Mouse (Mus musculus) heart, adult 2 months (tissue): ENCODE measurements around the gene Pnkd. TPM values are rescaled to one million over a fixed set of nuclear protein-coding genes. Genes with fewer than 3 reads are reported as not detected.

Experiments
- DNase-seq, 2 experiments: peaks; one replicate each; pipeline ENCODE4 v3.0.0; 2021
- H3K27ac ChIP-seq: fragments of 200-600 bp; 2 replicates; pipeline ENCODE4 v1.8.1; 2022
- H3K27me3 ChIP-seq: fragments of 200-500 bp; 2 replicates; pipeline ENCODE4 v1.6.1; 2012; ENCODE audit warnings: mild to moderate bottlenecking, low read length, inconsistent platforms, mixed read lengths; ENCODE audit not compliant: control insufficient read depth, insufficient read depth
- H3K36me3 ChIP-seq: fragments of 200-500 bp; 2 replicates; pipeline ENCODE4 v1.6.1; 2012; ENCODE audit warnings: low read length, inconsistent platforms; ENCODE audit not compliant: control insufficient read depth, insufficient read depth
- H3K4me1 ChIP-seq: fragments of 200-500 bp; 2 replicates; pipeline ENCODE4 v1.6.1; 2011; ENCODE audit warnings: low read length; ENCODE audit not compliant: control insufficient read depth, insufficient read depth
- H3K4me3 ChIP-seq: fragments of 200-600 bp; 2 replicates; pipeline ENCODE4 v1.8.1; 2022
- H3K79me2 ChIP-seq: fragments of 200-500 bp; replicated peaks from 2 replicates; pipeline ENCODE4 v1.6.1; 2012; ENCODE audit warnings: mild to moderate bottlenecking, inconsistent platforms, low read length, moderate library complexity, mixed read lengths; ENCODE audit not compliant: control insufficient read depth, insufficient read depth
- H3K9ac ChIP-seq: fragments of 200-500 bp; 2 replicates; pipeline ENCODE4 v1.6.1; 2012; ENCODE audit warnings: low read depth, mild to moderate bottlenecking, control low read depth, inconsistent platforms, low read length, mixed read lengths
- CTCF ChIP-seq: fragments of 200-600 bp; IDR thresholded peaks from 2 replicates; pipeline ENCODE4 v1.8.1; 2022; ENCODE audit warnings: antibody characterized with exemption, mild to moderate bottlenecking, moderate library complexity
- EP300 ChIP-seq: fragments of 200-500 bp; IDR thresholded peaks from 2 replicates; pipeline ENCODE4 v1.6.1; 2011; ENCODE audit warnings: low read depth, low read length, control low read depth; ENCODE audit not compliant: insufficient read depth
- POLR2A ChIP-seq: fragments of 200-500 bp; IDR thresholded peaks from 2 replicates; pipeline ENCODE4 v1.6.1; 2011; ENCODE audit warnings: mild to moderate bottlenecking, low read depth, low read length, control low read depth; ENCODE audit not compliant: insufficient read depth
- WGBS: fragments of 180-500 bp; shearing (Covaris S2); methylation state at CpG from one replicate; pipeline ENCODE4 v1.1.7; 2018; 5-methylcytosine and 5-hydroxymethylcytosine counted together
- intact Hi-C: fragments of 180-260 bp; cut with DNase I; formaldehyde crosslinking; loops from one replicate; pipeline ENCODE4 v1.15.1; 2025
- polyA plus RNA-seq: library from polyadenylated mRNA; depleted of rRNA; stranded (reverse); fragments of >200 nt; gene quantifications from 2 replicates; pipeline ENCODE4 v1.2.3, GENCODE M21; 2012
- total RNA-seq, 2 experiments: library from RNA; stranded (reverse); gene quantifications; 2 replicates each; pipeline ENCODE4 v1.2.3; 2021

The Pnkd gene
- total and polyA plus RNA-seq, 3 experiments: 113 to 140 (median 126) TPM

GRCm38 (mm10) chr1:74249331-74249980 lies 35.3 kb upstream of the Pnkd start:
- intact Hi-C loops: no loop called here
- peaks cover 21% of the 10 kb centered on the region for H3K4me1 ChIP-seq
- TF ChIP-seq EP300 (no peak), CTCF (no peak), POLR2A (no peak)
- peaks cover 61% of the 10 kb centered on the region for H3K36me3 ChIP-seq
- no peaks in the 10 kb centered on the region for H3K27me3 ChIP-seq
- H3K4me3 ChIP-seq: peak overlapping the region; percentile 13; the same call in 1 of the 2 replicates
- H3K27ac ChIP-seq: peak overlapping the region; percentile 82
- peak in 1 of 2 experiments; percentile 20 for DNase-seq
- no peak overlapping the region for H3K9ac ChIP-seq
- peaks cover 6% of the 10 kb centered on the region for H3K79me2 ChIP-seq
- 33% methylated on average over 5 of the region's 5 CpGs for WGBS

- Histone ChIP-seq H3K27me3 (no peaks in the 10 kb centered on the region), H3K4me3 (no peak overlapping the region), H3K36me3 (peaks cover 60% of the 10 kb centered on the region), H3K4me1 (peaks cover 21% of the 10 kb centered on the region), H3K9ac (no peak overlapping the region), H3K79me2 (peaks cover 5% of the 10 kb centered on the region), H3K27ac (peak overlapping the region; percentile 21; the same call in 1 of the 2 replicates)
- TF ChIP-seq EP300 (no peak), POLR2A (no peak), CTCF (no peak)
- DNase-seq: no peak
- intact Hi-C loops: loop anchor here (2.0 kb wide), 1 partner anchor 13 kb away; the partner anchor contains the start of gene Arpc2
- WGBS: 79% methylated on average over 4 of the region's 4 CpGs
Measured at GRCm38 (mm10) chr1:74250096-74250495, 34.6 kb upstream of the Pnkd start.

- Histone ChIP-seq H3K36me3 (peaks cover 23% of the 10 kb centered on the region), H3K4me3 (no peak overlapping the region), H3K27me3 (no peaks in the 10 kb centered on the region), H3K9ac (no peak overlapping the region), H3K27ac (no peak overlapping the region), H3K79me2 (peaks cover 3% of the 10 kb centered on the region; the same call in 1 of the 2 replicates), H3K4me1 (peaks cover 4% of the 10 kb centered on the region)
- intact Hi-C loops: no loop called here
- DNase-seq: no peak
- WGBS: 93% methylated on average over 8 of the region's 8 CpGs
- TF ChIP-seq EP300: no peak
- no peak for TF ChIP-seq POLR2A
- TF ChIP-seq CTCF: no peak
Measured at GRCm38 (mm10) chr1:74255704-74256345, 28.9 kb upstream of the Pnkd start.

GRCm38 (mm10) chr1:74256782-74257181 lies 27.9 kb upstream of the Pnkd start:
- no peak for DNase-seq
- Histone ChIP-seq H3K36me3 (peaks cover 15% of the 10 kb centered on the region), H3K4me3 (no peak overlapping the region), H3K27me3 (no peaks in the 10 kb centered on the region), H3K4me1 (peaks cover 4% of the 10 kb centered on the region), H3K79me2 (peaks cover 3% of the 10 kb centered on the region; the same call in 1 of the 2 replicates), H3K9ac (no peak overlapping the region), H3K27ac (no peak overlapping the region)
- intact Hi-C loops: no loop called here
- no peak for TF ChIP-seq POLR2A
- TF ChIP-seq EP300: no peak
- peak; percentile 31 for TF ChIP-seq CTCF
- 54% methylated on average over 4 of the region's 4 CpGs for WGBS

GRCm38 (mm10) chr1:74262510-74262909 lies 22.2 kb upstream of the Pnkd start:
- no peak overlapping the region for H3K4me3 ChIP-seq
- no peaks in the 10 kb centered on the region for H3K79me2 ChIP-seq
- no peak overlapping the region; the same call in 1 of the 2 replicates for H3K27ac ChIP-seq
- DNase-seq: no peak
- intact Hi-C loops: no loop called here
- H3K9ac ChIP-seq: no peak overlapping the region
- no peaks in the 10 kb centered on the region for H3K36me3 ChIP-seq
- no peak for TF ChIP-seq EP300
- TF ChIP-seq POLR2A: no peak
- no peak for TF ChIP-seq CTCF
- H3K4me1 ChIP-seq: 0 out of 2 replicates have a peak, but pooled peaks cover 4% of the 10 kb centered on the region
- WGBS: 49% methylated on average over 6 of the region's 6 CpGs
- no peaks in the 10 kb centered on the region for H3K27me3 ChIP-seq

GRCm38 (mm10) chr1:74268750-74269149 lies 16.0 kb upstream of the Pnkd start:
- WGBS: 86% methylated on average over 8 of the region's 8 CpGs
- no peak for DNase-seq
- H3K4me1 ChIP-seq: no peaks in the 10 kb centered on the region
- no peaks in the 10 kb centered on the region for H3K79me2 ChIP-seq
- TF ChIP-seq POLR2A (no peak), CTCF (0 out of 2 replicates have a peak, but pooled peaks have one; percentile 8), EP300 (no peak)
- no peak overlapping the region for H3K27ac ChIP-seq
- H3K9ac ChIP-seq: no peak overlapping the region
- H3K27me3 ChIP-seq: no peaks in the 10 kb centered on the region
- intact Hi-C loops: no loop called here
- no peak overlapping the region for H3K4me3 ChIP-seq
- peaks cover 2% of the 10 kb centered on the region; the same call in 1 of the 2 replicates for H3K36me3 ChIP-seq
